Mouse (Mus musculus): ENCODE results near the gene Dnajc24.

DNA sequence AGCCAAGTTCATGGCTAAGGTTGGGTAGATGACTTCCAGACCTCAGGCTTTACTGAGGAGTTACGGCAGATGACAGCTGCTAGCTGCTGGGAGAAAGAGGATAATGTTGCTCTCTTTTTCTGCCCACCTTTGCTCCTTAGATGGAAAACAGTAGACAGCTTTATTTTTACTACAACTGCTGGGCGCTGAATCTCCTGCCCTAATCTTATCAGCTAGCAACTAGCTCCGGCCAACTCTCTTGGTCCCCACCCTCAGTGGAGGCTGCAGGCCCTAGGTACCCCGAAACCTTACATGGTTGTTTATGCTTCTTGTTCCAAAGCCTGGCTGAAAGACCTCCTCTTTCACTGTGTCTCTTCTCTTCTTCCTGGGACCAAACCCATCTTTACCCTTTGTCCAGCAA is 49.5 kb downstream of the Dnajc24 start:
- TF ChIP-seq CTCF (IDR thresholded peaks at IDR 0.05) (no peak), POLR2A (IDR thresholded peaks at IDR 0.05; ENCODE audit: insufficient read depth, low read depth, low read length) (no peak), EP300 (IDR thresholded peaks at IDR 0.05; ENCODE audit: insufficient read depth, low read depth, low read length) (no peak)
